Mouse (Mus musculus) C2C12 (cell line): ENCODE measurements around the gene 4930404N11Rik.

Experiments
- CEBPB ChIP-seq: IDR thresholded peaks from one replicate; pipeline ENCODE4 v1.6.1; 2011; ENCODE audit warnings: low read depth, mild to moderate bottlenecking, control low read depth, moderate library complexity
- CTCF ChIP-seq: IDR thresholded peaks from one replicate; pipeline ENCODE4 v1.5.1; 2011; ENCODE audit not compliant: control insufficient read depth, insufficient read depth, insufficient read length
- USF1 ChIP-seq: IDR thresholded peaks from one replicate; pipeline ENCODE4 v1.6.1; 2011; ENCODE audit warnings: low read depth, mild to moderate bottlenecking, control low read depth, moderate library complexity

DNA sequence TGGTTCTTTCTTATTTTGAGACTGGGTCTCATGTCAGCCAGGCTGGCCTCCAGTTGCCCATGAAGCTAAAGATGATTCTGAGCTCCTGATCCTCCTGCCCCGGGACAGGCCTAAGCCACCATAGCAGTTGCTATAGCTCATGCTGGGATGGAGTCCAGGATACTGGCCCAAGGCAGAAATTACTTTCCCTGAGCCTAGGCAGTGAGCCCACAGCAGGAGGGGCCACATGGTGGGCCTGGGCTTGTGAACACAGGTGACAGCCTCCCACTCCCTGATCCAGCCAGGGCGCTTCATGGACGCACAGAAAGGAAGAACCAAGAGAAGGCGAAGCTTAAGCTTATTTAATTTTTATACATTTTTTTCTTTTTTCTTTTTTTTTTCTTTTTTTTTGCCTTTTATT lies 30.2 kb upstream of the 4930404N11Rik start:
- TF ChIP-seq CEBPB (no peak), CTCF (no peak), USF1 (no peak)
